Mouse (Mus musculus) forebrain, embryonic 10.5 days (tissue): ENCODE data around the gene Etfb. TPM values are rescaled to one million over a fixed set of nuclear protein-coding genes. Genes with fewer than 3 reads are reported as not detected.

Source experiments
- DNase-seq: peaks from one replicate; pipeline ENCODE4 v3.0.0-alpha.2; 2017; ENCODE audit warnings: low spot score; ENCODE audit errors: extremely low spot score
- H3K27ac ChIP-seq: fragments of 300-500 bp; sonication (generic); 2 replicates; pipeline ENCODE4 v1.5.1; 2016; ENCODE audit warnings: mild to moderate bottlenecking
- H3K27me3 ChIP-seq: fragments of 300-500 bp; sonication (generic); 2 replicates; pipeline ENCODE4 v1.6.1; 2016; ENCODE audit warnings: mild to moderate bottlenecking; ENCODE audit not compliant: poor library complexity, severe bottlenecking
- H3K36me3 ChIP-seq: fragments of 300-500 bp; sonication (generic); replicated peaks from 2 replicates; pipeline ENCODE4 v1.6.1; 2016; ENCODE audit warnings: mild to moderate bottlenecking, moderate library complexity
- H3K4me1 ChIP-seq: fragments of 300-500 bp; sonication (generic); 2 replicates; pipeline ENCODE4 v1.6.1; 2016
- H3K4me3 ChIP-seq: fragments of 300-500 bp; sonication (generic); 2 replicates; pipeline ENCODE4 v1.5.1; 2016; ENCODE audit warnings: mild to moderate bottlenecking, moderate library complexity
- H3K9me3 ChIP-seq: fragments of 300-500 bp; sonication (generic); 2 replicates; pipeline ENCODE4 v1.6.1; 2016; ENCODE audit warnings: mild to moderate bottlenecking, moderate library complexity
- WGBS: fragments of 180-500 bp; shearing (Covaris S2); methylation state at CpG from one replicate; pipeline ENCODE4 v1.1.7; 2016; 5-methylcytosine and 5-hydroxymethylcytosine counted together
- microRNA-seq: library from miRNA; unstranded; fragments of <30 nt; microRNA quantifications from one replicate; pipeline ENCODE4, GENCODE M21; 2017
- polyA plus RNA-seq: library from polyadenylated mRNA; unstranded; fragments of >200 nt; fragmentation: Nextera tagmentation; extraction: Ambion mirVana; gene quantifications from 2 replicates; pipeline ENCODE4 v1.2.1, GENCODE M21; 2016

The Etfb gene
- polyA plus RNA-seq, 1 experiment from 2014 or later: 249 TPM

GRCm38 (mm10) chr7:43483236-43483635 lies 39.4 kb downstream of the Etfb start:
- Histone ChIP-seq H3K4me3 (no peak overlapping the region), H3K4me1 (peaks cover 15% of the 10 kb centered on the region), H3K27me3 (peaks cover 13% of the 10 kb centered on the region), H3K36me3 (no peaks in the 10 kb centered on the region), H3K27ac (no peak overlapping the region), H3K9me3 (no peaks in the 10 kb centered on the region)
- DNase-seq: no peak
- 16% methylated on average over 10 of the region's 10 CpGs for WGBS

- Histone ChIP-seq H3K4me3 (peak overlapping the region; percentile 79; the same call in 1 of the 2 replicates), H3K36me3 (no peaks in the 10 kb centered on the region), H3K4me1 (peaks cover 25% of the 10 kb centered on the region), H3K9me3 (no peaks in the 10 kb centered on the region), H3K27me3 (peaks cover 23% of the 10 kb centered on the region), H3K27ac (no peak overlapping the region)
- 42% methylated on average over 5 of the region's 5 CpGs for WGBS
- no peak for DNase-seq
Measured at GRCm38 (mm10) chr7:43488646-43489045, 44.8 kb downstream of the Etfb start.

GRCm38 (mm10) chr7:43489631-43490125 lies 45.8 kb downstream of the Etfb start, which contains the start of gene Iglon5:
TSS of gene Iglon5 (minus strand) at chr7:43490075.
- Histone ChIP-seq H3K4me1 (peaks cover 25% of the 10 kb centered on the region), H3K27me3 (peaks cover 27% of the 10 kb centered on the region), H3K9me3 (no peaks in the 10 kb centered on the region), H3K4me3 (peak within 1 kb of the TSS; percentile 79), H3K27ac (peak within 1 kb of the TSS; percentile 92), H3K36me3 (no peaks in the 10 kb centered on the region)
- WGBS: 2% methylated on average over 26 of the region's 41 CpGs
- peak; percentile 29 for DNase-seq

- no peaks in the 10 kb centered on the region for H3K9me3 ChIP-seq
- under 1% methylated on average over 7 of the region's 13 CpGs for WGBS
- H3K36me3 ChIP-seq: no peaks in the 10 kb centered on the region
- peaks cover 25% of the 10 kb centered on the region for H3K4me1 ChIP-seq
- peak; percentile 82 for DNase-seq
- H3K27me3 ChIP-seq: peaks cover 32% of the 10 kb centered on the region
- H3K4me3 ChIP-seq: peak overlapping the region; percentile 79
- peak overlapping the region; percentile 92 for H3K27ac ChIP-seq
Measured at GRCm38 (mm10) chr7:43490182-43490584, 46.3 kb downstream of the Etfb start.

DNA sequence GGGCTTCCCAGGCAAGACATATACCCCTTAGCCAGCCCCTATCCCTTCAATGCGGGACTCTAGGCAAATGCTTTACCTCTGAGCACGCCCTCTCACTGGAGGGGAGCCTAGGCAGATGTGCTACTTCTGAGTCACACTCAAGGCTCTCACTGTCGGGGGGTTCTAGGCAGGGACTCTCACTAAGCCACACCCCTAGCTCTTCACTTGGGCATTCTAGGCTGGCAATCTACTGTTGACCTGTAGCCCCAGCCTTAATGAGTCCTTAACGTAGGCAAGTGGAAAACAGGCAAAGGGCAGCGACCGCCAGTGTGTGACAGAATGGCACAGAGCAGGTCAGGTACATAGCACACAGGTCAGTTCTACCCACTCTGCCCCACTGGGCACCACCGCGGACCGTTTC lies 47.0 kb downstream of the Etfb start:
- WGBS: 75% methylated on average over 9 of the region's 9 CpGs
- Histone ChIP-seq H3K36me3 (no peaks in the 10 kb centered on the region), H3K4me3 (peak overlapping the region; percentile 79; the same call in 1 of the 2 replicates), H3K27ac (peak overlapping the region; percentile 92; the same call in 1 of the 2 replicates), H3K27me3 (peaks cover 37% of the 10 kb centered on the region), H3K9me3 (no peaks in the 10 kb centered on the region), H3K4me1 (peaks cover 27% of the 10 kb centered on the region)
- no peak for DNase-seq

GRCm38 (mm10) chr7:43495343-43496021 lies 51.6 kb downstream of the Etfb start:
- peaks cover 21% of the 10 kb centered on the region for H3K27me3 ChIP-seq
- no peaks in the 10 kb centered on the region for H3K36me3 ChIP-seq
- 10% methylated on average over 21 of the region's 21 CpGs for WGBS
- peak; percentile 57 for DNase-seq
- H3K27ac ChIP-seq: no peak overlapping the region
- H3K9me3 ChIP-seq: peaks cover 11% of the 10 kb centered on the region; the same call in 1 of the 2 replicates
- peaks cover 6% of the 10 kb centered on the region; the same call in 1 of the 2 replicates for H3K4me1 ChIP-seq
- H3K4me3 ChIP-seq: peak overlapping the region; percentile 18; the same call in 1 of the 2 replicates

Small RNA genes within 50 kb of the gene (microRNA-seq; reads per million reads assigned to microRNA genes)
- not detected for gene Mir7051

Other genes with a start within 250 kb of the Etfb start
- gene Zfp715, start 130.8 kb upstream of the Etfb start, polyA plus RNA-seq: 11.3 TPM in 2 replicates
- 0.15 and 0.25 TPM in 2 replicates for gene Siglecf, start 92.7 kb upstream of the Etfb start, polyA plus RNA-seq
- 0.15 TPM in 1 of 2 replicates, not detected in the other for gene Siglecg, start 35.9 kb upstream of the Etfb start, polyA plus RNA-seq
- gene Lim2, start 16.4 kb upstream of the Etfb start, polyA plus RNA-seq: not detected in 2 replicates
- gene Nkg7, start 7.0 kb upstream of the Etfb start, polyA plus RNA-seq: not detected in 2 replicates
- not detected in 2 replicates for gene Cldnd2, start 3.3 kb upstream of the Etfb start, polyA plus RNA-seq
- 0.31 and 0.50 TPM in 2 replicates for gene Gm45233, start within 50 bp of the Etfb start, polyA plus RNA-seq
- gene Vsig10l, start 19.1 kb downstream of the Etfb start, polyA plus RNA-seq: 2.1 and 2.7 TPM in 2 replicates
- gene Iglon5, start 46.0 kb downstream of the Etfb start, polyA plus RNA-seq: 0.80 and 1.1 TPM in 2 replicates
- not detected in 2 replicates for gene 4931406B18Rik, start 61.9 kb downstream of the Etfb start, polyA plus RNA-seq
- 0.70 and 0.86 TPM in 2 replicates for gene Cd33, start 100.3 kb downstream of the Etfb start, polyA plus RNA-seq
- gene Zfp658, start 118.2 kb downstream of the Etfb start, polyA plus RNA-seq: 4.8 and 5.1 TPM in 2 replicates
- gene Zfp719, start 135.5 kb downstream of the Etfb start, polyA plus RNA-seq: 14.6 and 15.3 TPM in 2 replicates
- 1.5 and 2.3 TPM in 2 replicates for gene Zfp819, start 163.1 kb downstream of the Etfb start, polyA plus RNA-seq
- gene Ceacam18, start 190.6 kb downstream of the Etfb start, polyA plus RNA-seq: not detected in 2 replicates
- 0.21 and 0.22 TPM in 2 replicates for gene Siglece, start 216.1 kb downstream of the Etfb start, polyA plus RNA-seq
- gene Ctu1, start 227.9 kb downstream of the Etfb start, polyA plus RNA-seq: 15.7 and 18.4 TPM in 2 replicates
- gene Klk14, start 246.3 kb downstream of the Etfb start, polyA plus RNA-seq: not detected in 2 replicates